Mouse (Mus musculus): ENCODE results near the gene Bach2. TPM values are rescaled to one million over a fixed set of nuclear protein-coding genes. Genes with fewer than 3 reads are reported as not detected.

Bach2 gene
- total RNA-seq (2021) = 10 to 100 TPM; 15.1 to 16.1 TPM
- long read RNA-seq, experiment 1, partial matches to known transcripts = 1 of 7 reads
- long read RNA-seq, experiment 1, other reads (novel, unspliced or antisense) = 6 of 7 reads
- long read RNA-seq, experiment 2, partial matches to known transcripts = 2 of 9 reads
- long read RNA-seq, experiment 2, other reads (novel, unspliced or antisense) = 7 of 9 reads

DNA sequence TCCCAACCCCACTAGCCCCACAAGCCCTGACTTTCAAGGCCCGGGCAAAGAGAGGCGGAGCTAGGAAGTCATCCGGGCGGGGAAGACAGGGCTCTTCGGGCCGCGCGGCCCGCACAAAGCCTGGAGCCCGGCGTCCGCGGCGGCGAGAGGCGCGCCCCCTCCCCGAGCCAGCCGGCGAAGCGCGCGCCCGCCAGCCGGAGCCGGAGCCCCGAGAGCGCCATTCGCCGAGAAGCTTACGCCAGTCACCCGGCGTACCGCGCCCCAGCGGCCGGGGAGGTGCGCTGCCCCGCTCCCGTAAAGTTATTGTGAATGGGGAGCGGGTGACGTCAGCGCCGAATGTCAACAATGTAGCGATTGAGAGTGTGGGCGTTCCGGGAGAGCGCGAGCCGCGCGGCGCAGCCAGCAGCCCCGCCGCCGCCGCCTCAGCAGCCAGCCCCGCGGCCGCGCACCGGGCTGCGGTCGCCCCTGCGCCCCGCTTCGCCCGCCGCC, at the start of gene Bach2:
Gene Bach2, plus strand, starts transcription at position 439 of the 489 bp plus-strand sequence.
- peak; percentile 70 to 87 for DNase-seq (ENCODE audit: low spot score in 2 of 2)

DNA sequence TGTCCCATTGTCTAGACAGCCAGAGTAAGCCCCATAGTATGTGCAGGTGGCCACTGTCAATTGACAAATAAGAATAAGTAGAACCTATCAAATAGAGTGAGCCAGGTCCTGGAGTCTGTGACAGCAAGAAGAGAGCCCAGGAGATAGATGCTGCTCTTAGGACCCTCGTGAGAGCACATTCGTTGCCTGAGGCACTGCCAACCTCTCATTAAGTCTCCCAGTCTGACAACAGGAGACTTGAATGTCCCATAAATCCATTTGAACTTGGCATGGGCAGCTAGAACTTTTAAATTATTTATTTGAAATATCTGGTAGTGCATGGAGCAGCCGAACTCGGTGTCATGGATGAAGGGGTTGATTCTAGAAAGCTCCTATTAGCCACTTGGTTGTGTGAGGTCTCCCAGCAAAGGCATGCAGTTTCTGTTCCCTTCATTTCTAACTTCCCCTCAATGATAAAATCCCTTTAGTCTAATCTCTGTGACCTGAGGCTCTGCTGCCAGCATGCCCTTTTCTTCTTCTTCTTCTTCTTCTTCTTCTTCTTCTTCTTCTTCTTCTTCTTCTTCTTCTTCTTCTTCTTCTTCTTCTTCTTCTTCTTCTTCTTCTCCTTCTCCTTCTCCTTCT, 49.1 kb upstream of the Bach2 start:
- DNase-seq (ENCODE audit: low spot score in 2 of 2) = no peak

DNA sequence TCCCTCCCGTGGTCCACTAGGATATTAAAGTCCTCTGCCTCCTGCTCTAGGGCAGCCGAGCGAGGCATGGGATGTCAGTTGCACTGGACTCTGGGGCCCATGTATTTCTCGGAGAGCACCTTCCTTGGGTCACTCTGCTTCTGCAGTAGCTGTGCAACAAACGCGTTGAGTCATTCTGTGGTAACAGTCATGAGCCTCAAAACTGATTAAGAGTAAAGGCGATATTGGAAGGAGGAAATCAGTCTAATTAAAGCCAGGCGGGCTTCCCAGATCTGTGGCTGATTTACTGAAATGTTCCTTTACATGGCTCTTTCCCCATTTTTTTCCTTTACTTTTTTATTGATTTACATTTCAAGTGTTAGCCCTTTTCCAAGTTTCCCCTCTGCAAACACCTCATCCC, 48.1 kb upstream of the Bach2 start:
- no peak for DNase-seq (ENCODE audit: low spot score in 2 of 2)

DNA sequence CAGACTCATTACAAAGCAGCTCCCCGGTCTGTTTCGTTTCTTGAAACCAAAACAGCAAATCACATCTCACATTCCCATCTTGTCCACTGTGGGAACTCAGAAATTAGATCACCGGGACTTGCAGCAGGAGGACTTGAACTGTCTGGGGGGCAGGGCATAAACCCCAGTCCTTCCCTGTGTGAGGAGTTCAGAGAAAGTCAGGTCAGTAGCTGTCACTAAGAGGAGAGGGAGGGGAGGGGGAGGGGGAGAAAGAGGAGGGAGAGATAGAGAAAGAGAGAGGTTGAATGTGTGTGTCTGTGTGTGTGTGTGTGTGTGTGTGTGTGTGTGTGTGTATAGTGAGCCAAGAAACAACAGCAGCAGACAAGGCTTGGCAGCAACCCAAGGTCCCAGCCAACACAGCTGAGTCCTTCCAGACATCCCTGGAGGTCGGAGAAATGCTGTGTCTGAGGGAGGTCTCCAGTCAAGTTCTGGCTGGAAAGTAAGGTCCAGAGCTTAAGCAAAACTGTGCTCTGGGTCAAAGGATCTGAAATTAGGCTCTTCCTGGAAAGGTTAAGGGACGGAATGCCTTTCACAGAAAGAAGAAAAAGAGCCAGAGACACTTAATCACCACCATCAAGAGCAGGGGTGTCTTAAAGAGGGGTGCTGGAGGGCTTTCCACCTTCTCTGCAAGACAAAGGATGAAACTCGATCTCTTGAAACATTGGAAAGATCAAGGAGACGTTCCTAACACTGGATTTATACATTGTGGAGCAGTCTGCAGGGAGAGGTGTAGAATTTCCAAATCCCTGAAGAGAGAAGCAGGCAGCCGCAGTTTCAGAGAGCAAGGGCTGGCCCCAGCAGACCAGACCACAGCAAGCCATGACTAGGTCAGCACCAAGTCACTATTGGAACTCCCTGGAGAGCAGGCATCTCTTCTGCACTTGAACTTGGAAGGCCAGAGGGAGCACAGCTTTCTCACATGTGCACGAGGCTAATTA, 42.4 kb upstream of the Bach2 start:
- peak; percentile 61 to 83 for DNase-seq (ENCODE audit: low spot score in 2 of 2)

DNA sequence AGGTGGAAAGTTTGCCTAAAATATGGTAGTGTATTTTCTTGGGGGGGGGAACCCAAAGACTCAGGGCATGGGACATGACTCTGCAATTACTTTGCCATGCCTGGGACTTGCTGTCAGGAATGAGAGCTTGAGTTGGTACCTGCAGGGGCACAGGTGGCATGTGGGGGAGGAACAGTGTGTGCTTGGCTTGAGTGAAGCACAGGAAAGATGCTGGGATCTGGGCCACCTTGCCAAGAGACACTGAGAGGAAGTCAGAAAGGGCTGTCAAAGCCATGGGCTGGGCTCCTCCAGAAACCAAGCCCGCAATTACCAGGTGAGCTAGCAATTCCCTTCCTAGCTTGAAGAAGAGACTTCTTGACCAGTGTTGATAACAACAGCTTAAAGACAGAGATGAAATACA, 40.6 kb upstream of the Bach2 start:
- DNase-seq (ENCODE audit: low spot score in 2 of 2) = no peak

DNA sequence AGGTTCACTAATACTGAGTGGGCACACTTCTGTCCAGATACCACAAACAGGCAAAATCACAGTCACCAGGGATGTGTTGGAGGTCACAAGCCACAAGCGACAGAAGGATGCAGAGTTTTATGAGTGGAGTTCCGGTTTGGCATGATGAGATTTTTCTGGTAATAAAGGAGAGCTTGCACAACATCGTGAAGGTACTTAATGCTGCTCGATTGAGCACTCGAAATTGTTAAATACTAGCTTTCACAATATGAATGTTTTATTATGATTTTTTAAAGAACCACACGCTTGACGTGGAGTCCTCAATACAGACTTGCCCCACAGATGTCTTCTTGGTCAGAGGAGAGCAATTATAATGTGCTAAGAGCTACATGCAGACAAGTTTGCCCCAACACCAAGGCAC, 40.0 kb upstream of the Bach2 start:
- no peak for DNase-seq (ENCODE audit: low spot score in 2 of 2)

DNA sequence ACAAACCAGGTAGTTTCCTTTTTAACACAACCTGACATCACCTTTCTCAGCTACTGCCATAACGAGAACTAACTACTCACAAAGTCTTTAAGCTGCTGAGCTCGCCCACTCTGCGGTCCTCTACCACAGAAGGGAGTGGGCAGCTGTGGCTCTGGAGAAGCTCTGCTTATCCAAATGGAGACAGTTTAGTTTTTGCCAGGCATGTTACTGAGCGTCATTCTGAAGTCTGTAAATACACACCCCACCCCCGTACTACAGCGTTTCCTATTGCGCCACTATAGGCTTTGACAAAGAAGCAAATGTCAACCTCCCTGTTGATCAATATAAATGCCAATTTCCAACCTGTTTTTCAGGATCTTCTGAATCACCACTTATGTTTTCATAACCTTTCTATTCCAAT, 39.4 kb upstream of the Bach2 start:
- no peak for DNase-seq (ENCODE audit: low spot score in 2 of 2)

DNA sequence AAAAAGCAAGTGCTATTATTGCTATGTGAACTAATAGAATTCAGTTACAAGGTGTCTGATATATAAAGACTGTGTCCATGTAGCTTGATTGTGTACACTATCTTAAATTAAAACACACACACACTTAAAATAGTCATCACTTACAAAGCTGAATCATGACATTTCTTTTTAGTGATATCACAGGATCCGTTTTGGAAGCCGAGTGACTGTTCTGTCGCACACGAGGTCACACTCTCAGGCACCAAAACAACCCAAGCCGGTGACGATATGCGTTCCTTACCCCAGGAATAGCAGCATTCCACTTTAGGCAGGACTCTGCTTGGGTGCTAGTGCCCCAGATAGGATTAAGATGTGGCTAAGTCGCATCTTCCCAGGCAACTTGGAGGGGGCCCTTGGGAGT, 37.5 kb upstream of the Bach2 start:
- no peak for DNase-seq (ENCODE audit: low spot score in 2 of 2)

DNA sequence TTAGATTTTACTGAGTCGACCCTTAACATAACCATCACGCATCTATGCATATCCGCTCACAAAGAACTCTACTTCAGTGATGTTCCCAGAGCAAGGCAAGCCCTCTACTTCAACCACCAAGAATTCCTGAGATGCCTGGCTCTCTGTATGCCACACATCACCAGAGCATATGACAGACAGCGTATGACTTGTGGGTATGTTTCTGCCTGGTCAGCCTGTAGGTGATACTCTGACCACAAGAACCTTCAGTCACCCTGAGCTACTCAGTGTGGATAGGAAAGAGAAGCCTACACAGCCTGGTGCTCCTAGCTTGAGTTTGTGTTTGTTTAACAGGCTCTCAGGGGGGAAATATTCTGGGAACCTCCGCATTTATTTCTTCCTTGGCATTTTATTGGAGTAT, 36.2 kb upstream of the Bach2 start:
- DNase-seq (ENCODE audit: low spot score in 2 of 2) = no peak

DNA sequence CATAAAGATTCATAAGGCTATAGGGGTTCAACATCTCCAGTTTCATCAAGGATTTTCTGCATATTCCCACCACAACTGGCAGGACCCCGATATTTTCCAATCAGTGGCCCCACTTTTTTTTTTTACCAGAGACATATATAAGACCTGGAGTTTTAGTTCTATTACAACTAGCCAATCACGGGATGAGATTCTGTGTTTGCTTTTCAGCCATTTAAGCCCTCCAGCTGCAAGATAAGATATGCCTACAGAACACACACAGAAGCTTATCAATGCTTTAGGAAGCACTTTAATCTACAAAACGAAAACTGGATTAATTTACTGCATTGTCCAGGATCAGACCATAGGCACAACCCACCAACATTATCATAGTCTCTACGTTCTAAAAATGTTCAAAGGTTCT, 33.8 kb upstream of the Bach2 start:
- no peak for DNase-seq (ENCODE audit: low spot score in 2 of 2)

DNA sequence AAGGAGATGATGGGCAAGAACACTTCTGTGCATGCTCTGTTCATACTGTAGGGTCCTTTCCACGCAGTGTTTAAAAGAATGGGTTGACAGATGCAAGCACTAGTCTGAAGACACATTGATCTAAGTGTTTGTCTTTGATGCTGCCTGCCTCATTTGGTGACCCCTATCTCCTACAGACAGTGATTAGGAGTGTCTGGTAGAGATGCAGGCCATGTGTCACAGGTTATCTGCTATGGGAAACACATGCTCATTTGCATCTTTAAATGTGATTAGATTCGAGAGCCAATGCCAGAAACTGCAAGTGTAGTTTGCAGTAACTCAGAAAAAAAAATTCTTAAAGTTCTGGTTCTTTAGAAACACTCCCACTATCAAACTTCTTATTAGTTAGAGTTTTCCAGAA, 32.8 kb upstream of the Bach2 start:
- DNase-seq (ENCODE audit: low spot score in 2 of 2) = no peak

DNA sequence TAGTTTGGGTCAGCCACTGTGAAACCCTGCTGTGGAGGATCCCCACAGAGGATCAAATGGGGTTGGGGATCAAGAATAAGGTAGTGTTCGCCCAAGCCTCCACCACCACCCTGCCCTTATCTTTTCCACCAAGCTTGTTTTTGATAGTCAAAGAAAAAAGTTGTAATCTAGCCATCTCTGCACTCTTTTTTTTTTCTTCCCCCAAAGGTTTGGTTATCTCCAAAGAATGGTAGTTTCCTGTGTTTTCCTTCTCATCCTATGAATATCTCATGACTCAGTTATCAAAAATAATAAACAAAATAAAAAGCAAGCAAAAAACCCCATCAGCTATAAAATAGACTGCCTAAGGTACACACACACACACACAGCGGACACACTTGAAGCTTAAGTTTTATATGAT, 28.6 kb upstream of the Bach2 start:
- no peak for DNase-seq (ENCODE audit: low spot score in 2 of 2)

DNA sequence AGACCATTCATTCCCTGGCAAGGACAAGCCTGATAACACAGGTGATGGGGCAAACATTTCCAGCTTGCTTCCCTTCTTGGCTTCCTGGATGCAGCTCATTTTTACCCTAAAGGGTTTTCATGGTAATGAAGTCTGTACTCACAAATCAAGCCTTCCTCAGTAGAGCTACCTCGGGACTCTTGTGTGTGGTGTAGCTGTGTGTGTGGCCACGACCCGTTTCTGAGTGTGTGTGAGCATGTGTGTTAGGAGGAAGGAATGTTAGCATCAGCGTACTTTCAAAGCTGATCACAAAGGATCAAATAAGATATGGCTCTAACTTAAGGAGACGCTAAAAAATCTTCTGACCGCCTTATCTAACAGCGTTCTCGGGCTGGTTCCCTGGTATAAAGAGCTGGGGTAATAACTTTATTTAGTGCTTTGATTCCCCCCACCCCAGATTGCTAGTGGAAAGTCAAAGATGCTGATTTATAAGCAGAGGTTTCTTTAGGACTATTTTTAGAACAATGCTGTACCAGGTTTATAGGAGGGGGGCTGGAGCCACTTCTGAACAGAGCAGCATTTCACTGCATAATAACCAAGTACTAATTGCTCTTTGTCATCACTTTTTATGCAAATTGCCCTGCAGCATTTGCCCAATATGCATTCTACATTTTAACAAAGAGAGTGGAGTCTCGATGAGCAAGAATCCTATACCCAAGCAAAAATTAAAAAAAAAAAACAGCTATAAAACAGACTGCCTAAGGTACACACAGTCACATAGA, 28.0 kb upstream of the Bach2 start:
- DNase-seq (ENCODE audit: low spot score in 2 of 2) = no peak

DNA sequence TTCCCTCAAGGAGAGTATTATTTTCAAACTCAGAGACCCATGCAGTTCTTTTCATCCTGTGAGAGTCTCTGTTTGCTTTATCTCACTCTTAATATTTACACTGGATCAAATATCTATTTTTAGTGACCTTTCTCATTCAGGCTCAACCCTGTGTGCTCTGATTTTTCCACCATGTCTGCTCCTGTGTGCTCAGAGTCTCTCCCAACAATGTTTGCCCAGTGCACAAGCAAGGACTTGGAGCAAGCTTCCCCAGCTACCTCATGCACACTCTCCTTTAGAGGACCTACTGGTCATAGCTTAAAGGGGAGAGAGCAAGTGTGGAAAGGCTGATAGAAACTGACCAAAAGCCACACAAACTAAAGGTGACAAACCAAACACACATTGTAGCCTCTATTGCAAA, 26.0 kb upstream of the Bach2 start:
- no peak for DNase-seq (ENCODE audit: low spot score in 2 of 2)

DNA sequence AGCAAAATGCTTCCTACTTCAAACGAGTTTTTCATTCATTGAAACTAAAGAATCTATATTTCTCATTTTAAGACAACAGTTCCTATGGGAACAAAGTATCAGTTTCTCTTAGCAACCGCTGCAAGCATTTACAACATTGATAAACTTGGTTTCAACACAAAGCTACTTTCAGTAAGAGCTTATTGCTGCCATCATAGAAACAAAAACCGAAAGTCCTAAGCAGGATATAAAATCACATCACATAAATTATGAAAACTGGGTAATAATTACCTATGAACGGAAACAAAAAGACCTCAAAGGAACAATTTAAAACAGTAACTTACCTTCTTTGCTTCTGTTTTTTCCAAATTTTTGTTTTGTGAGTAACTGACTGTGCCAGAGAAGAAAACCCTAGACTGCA, 22.1 kb upstream of the Bach2 start:
- no peak for DNase-seq (ENCODE audit: low spot score in 2 of 2)

DNA sequence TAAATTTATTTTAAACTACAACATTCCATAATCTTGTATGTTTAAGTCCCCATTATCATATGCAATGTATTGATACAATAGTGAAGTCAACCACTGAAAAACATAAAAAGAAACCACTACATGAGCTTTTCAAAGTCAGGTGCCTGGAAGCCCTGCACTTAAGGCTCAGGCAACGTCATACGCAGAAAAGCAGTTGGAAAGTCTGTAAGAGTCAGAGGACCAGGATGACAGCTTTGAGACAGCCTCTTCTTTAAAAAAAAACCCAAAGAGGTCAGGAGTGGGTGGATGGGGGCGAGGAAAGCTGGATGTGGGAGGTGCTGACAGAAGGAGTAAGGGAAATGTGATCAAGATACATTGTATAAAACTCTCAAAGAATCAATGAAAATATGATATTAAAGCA, 21.6 kb upstream of the Bach2 start:
- DNase-seq (ENCODE audit: low spot score in 2 of 2) = no peak

DNA sequence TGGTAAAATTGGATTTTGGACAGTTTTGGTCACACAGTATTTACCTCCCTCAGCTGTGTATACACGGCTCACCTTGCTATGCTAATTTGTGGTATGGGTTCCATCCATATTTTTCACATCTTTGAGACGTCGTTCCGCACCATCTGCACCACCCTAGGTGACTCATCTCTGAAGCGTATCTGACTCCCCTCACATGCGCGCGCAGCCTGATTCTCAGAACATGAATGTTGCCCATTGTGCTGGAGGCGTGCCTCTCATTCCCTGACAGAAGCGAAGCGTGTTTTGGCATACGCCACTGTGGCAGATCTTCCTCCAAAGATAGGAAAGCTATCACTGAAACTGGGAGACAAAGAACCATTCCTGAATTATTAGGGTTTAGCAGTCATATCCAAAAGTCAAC, 21.0 kb upstream of the Bach2 start:
- no peak for DNase-seq (ENCODE audit: low spot score in 2 of 2)

DNA sequence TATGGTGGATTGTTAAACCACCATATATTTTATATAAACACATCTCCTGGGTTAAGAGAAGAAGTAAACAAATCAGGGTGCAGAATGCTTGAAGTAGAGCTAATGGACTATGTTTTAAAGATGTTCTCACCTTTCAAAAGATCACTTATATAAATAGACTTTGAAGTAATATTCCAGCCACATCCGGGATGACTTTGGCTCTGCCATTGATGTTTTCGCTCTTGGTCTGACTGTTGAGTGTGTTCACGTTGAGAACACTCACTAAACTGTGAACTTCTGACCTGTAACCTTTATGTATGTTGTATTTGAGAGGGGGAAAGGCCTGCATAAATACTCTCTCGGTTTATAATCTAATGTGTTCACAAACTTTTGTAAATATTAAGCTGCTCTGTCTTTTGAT, 20.2 kb upstream of the Bach2 start:
- DNase-seq (ENCODE audit: low spot score in 2 of 2) = no peak

DNA sequence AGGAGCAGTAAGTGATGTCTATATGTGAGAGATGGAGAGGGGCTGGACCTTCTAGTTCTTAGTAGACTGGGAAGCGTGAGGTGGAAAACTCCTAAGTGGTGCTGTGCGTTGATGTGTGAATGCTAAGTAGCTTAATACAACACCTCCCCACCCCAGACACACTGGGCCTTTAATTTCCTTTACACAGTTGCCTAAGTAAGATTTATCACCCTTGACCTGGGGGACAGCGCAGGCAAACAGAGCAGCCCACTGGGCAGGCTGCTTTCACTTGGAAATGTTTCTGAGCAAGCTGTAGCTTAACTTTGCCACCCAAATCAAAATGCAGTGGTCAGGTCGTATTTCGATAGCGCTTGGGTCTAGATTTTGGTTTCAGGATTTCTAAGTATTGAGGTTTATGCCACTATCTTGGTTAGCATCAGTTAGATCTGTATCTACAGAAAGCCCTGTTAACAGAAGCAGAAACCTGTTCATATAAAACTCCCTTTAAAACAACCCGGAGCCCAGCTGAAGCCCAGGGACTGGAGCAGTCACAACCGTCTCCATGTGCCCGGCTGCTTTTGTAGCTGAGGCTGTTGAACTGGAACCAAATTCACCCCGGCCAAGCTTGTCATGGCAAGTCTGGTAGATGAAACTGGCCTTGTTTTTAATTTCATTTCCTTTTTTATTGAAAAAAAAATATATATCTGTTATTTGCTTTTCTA, 19.0 kb upstream of the Bach2 start:
- DNase-seq (ENCODE audit: low spot score in 2 of 2) = no peak

DNA sequence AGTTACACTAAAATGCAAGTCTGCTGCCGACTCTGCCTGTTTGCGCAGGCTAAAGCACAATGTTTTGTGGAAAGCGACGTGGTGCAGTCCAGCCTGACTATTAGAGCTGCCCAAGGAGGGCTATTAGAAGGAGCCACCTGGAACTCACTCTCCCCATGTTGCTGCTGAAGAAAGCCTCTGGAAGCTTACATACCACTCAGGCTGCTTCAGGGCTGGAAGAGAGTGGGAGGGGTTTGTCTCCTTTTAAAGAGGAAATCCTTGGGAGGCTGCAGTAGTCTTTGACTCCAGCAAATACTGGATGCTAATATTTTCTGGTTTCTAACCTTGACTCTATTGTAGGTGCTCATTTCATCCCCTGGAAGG, 18.5 kb upstream of the Bach2 start:
- no peak for DNase-seq (ENCODE audit: low spot score in 2 of 2)

DNA sequence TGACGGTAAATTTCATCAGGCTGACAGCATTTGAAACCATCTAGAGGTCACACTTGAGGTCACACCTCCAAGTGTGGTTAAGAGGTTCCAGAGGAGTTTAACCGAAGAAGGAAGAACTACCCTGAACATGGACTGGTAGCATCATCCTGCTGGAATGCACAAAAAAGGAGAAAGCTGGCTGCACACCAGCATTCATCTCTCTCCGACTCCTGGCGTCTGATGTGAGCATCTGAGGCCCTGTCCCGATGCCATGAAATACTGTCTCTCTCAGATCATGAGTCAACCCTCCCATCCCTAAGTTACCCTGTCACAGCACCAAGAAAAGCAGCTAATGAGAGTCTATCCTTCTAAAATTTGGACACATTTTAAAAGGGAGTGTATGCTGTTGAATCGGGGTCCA, 17.6 kb upstream of the Bach2 start:
- DNase-seq (ENCODE audit: low spot score in 2 of 2) = peak in 1 of 2 experiments; percentile 34

Measured in gastrocnemius, postnatal 4 days (tissue).